Mouse (Mus musculus) hindbrain, embryonic 16.5 days (tissue): Measurements from ENCODE around the gene Stra6l. TPM values are rescaled to one million over a fixed set of nuclear protein-coding genes. Genes with fewer than 3 reads are reported as not detected.

Experiments used
- ATAC-seq: fragments of 200-750 bp; cut with Nextera tagmentation; 2 replicates; pipeline ENCODE4 v1.8.0; 2017; ENCODE audit warnings: moderate TSS enrichment, moderate library complexity
- H3K27ac ChIP-seq: fragments of 300-500 bp; sonication (generic); 2 replicates; pipeline ENCODE4 v1.5.1; 2014; ENCODE audit warnings: low read depth, mild to moderate bottlenecking, control low read depth, low read length, moderate library complexity
- H3K27me3 ChIP-seq: fragments of 300-500 bp; sonication (generic); replicated peaks from 2 replicates; pipeline ENCODE4 v1.6.1; 2014; ENCODE audit warnings: low read length; ENCODE audit not compliant: control insufficient read depth, insufficient read depth
- H3K36me3 ChIP-seq: fragments of 300-500 bp; sonication (generic); 2 replicates; pipeline ENCODE4 v1.6.1; 2014; ENCODE audit warnings: mild to moderate bottlenecking, low read length, moderate library complexity, mixed read lengths; ENCODE audit not compliant: control insufficient read depth, insufficient read depth
- H3K4me1 ChIP-seq: fragments of 300-500 bp; sonication (generic); 2 replicates; pipeline ENCODE4 v1.6.1; 2014; ENCODE audit warnings: low read depth, low read length; ENCODE audit not compliant: control insufficient read depth, insufficient read depth
- H3K4me2 ChIP-seq: fragments of 300-500 bp; sonication (generic); 2 replicates; pipeline ENCODE4 v1.6.1; 2014; ENCODE audit warnings: mild to moderate bottlenecking, low read length, control low read depth, moderate library complexity
- H3K4me3 ChIP-seq: fragments of 300-500 bp; sonication (generic); 2 replicates; pipeline ENCODE4 v1.5.1; 2014; ENCODE audit warnings: mild to moderate bottlenecking, low read length, control low read depth, moderate library complexity
- H3K9ac ChIP-seq: fragments of 300-500 bp; sonication (generic); 2 replicates; pipeline ENCODE4 v1.6.1; 2014; ENCODE audit warnings: low read depth, mild to moderate bottlenecking, control low read depth, low read length, moderate library complexity
- H3K9me3 ChIP-seq: fragments of 300-500 bp; sonication (generic); 2 replicates; pipeline ENCODE4 v1.6.1; 2014; ENCODE audit warnings: mild to moderate bottlenecking, low read length, moderate library complexity; ENCODE audit not compliant: control insufficient read depth
- WGBS: fragments of 180-500 bp; shearing (Covaris S2); extraction: QIAGEN DNeasy Blood & Tissue Kit; methylation state at CpG from one replicate; pipeline ENCODE4 v1.1.7; 2014; 5-methylcytosine and 5-hydroxymethylcytosine counted together
- polyA plus RNA-seq: library from polyadenylated mRNA; unstranded; fragments of >200 nt; fragmentation: Nextera tagmentation; extraction: Ambion mirVana; gene quantifications from 2 replicates; pipeline ENCODE4 v1.2.1, GENCODE M21; 2015

Gene Stra6l
- polyA plus RNA-seq, 1 experiment from 2014 or later: 0.36 TPM

GRCm38 (mm10) chr4:45924011-45924410 is 75.5 kb downstream of the Stra6l start:
- Histone ChIP-seq H3K27ac (no peak overlapping the region), H3K4me3 (no peak overlapping the region), H3K27me3 (no peaks in the 10 kb centered on the region), H3K9me3 (no peaks in the 10 kb centered on the region), H3K4me1 (no peaks in the 10 kb centered on the region), H3K36me3 (no peaks in the 10 kb centered on the region), H3K4me2 (no peak overlapping the region), H3K9ac (no peak overlapping the region)
- ATAC-seq: no peak
- 80% methylated on average over 4 of the region's 4 CpGs for WGBS

DNA sequence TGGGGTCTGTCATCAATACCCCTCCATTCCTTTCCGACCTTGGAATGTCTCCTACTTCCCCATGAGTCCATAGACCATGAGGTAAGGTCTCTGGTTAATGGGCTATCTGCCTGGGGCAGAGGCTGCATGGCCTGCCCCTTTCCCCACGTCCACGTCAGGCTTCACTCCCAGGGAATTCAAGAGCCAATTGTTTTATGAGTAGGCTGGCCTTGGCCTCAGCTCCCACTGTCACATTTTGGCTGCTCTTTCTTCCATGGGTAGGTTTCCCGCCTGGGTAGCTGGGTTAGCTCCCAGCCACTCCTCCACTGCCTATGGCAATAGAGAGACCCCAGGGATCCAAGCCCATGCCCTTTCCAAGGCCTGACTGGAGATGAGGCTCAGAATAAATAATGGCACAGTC is 80.1 kb downstream of the Stra6l start:
- Histone ChIP-seq H3K9me3 (no peaks in the 10 kb centered on the region), H3K27ac (no peak overlapping the region), H3K9ac (no peak overlapping the region), H3K4me3 (no peak overlapping the region), H3K4me1 (no peaks in the 10 kb centered on the region), H3K27me3 (no peaks in the 10 kb centered on the region), H3K36me3 (no peaks in the 10 kb centered on the region), H3K4me2 (no peak overlapping the region)
- ATAC-seq: no peak
- 76% methylated on average over 4 of the region's 4 CpGs for WGBS

Other genes with a start within 250 kb of the Stra6l start
- 20.8 and 22.5 TPM in 2 replicates for gene Aldh1b1, start 49.6 kb upstream of the Stra6l start, polyA plus RNA-seq
- gene Igfbpl1, start 21.7 kb upstream of the Stra6l start, polyA plus RNA-seq: 20.2 and 27.3 TPM in 2 replicates
- 0.26 and 0.57 TPM in 2 replicates for gene Ccdc180, start 41.6 kb downstream of the Stra6l start, polyA plus RNA-seq
- gene Tdrd7, start 116.7 kb downstream of the Stra6l start, polyA plus RNA-seq: 29.3 and 30.0 TPM in 2 replicates
- 2.1 and 3.0 TPM in 2 replicates for gene Tmod1, start 190.3 kb downstream of the Stra6l start, polyA plus RNA-seq